ENCODE assay signal across 25 mouse cellular contexts in genomic region chr11:84393571-84393970, GRCm38 (mm10).
A peak's percentile ranks its signal among the peaks of the same experiment; 100 is the strongest.
DNase-seq lines count a peak whose midpoint lies in the region; ATAC-seq and TF ChIP-seq lines count a peak whose summit lies in the region.
"Had no signal": no experiment of that assay in that cellular context is flagged by ENCODE, and none has a peak within 500 bp of the region (broad histone marks: within the 10 kb centered on the region; RNA-seq: fewer than 3 reads in every experiment).

No protein-coding gene starts in this region.

- H3K4me3 ChIP-seq in heart, embryonic 16.5 days (ENCODE audit: low read length): no peak overlapping the region
- no peak overlapping the region for H3K4me3 ChIP-seq in hindbrain, embryonic 14.5 days (replicated peaks; ENCODE audit: low read length)
- H3K4me3 ChIP-seq in hindbrain, embryonic 11.5 days (ENCODE audit: low read depth, low read length): no peak overlapping the region
- no peak overlapping the region for H3K4me3 ChIP-seq in hindbrain, embryonic 15.5 days
- H3K4me3 ChIP-seq in intestine, postnatal 0 days (ENCODE audit: low read depth, low read length): no peak overlapping the region
- H3K4me3 ChIP-seq: embryonic facial prominence, embryonic 12.5 days; embryonic facial prominence, embryonic 15.5 days; gastrocnemius, adult 2 months; heart, embryonic 12.5 days had no signal

- WGBS in heart, embryonic 16.5 days: 36% methylated on average over 7 of the region's 7 CpGs
- 79% methylated on average over 7 of the region's 7 CpGs for WGBS in hindbrain, embryonic 14.5 days
- WGBS in hindbrain, embryonic 11.5 days: 81% methylated on average over 7 of the region's 7 CpGs
- WGBS in hindbrain, embryonic 15.5 days: 81% methylated on average over 7 of the region's 7 CpGs
- WGBS in intestine, postnatal 0 days: 41% methylated on average over 7 of the region's 7 CpGs

- DNase-seq in heart, postnatal 4 days: no peak
- DNase-seq in hindbrain, embryonic 14.5 days (ENCODE audit: low spot score): no peak
- no peak for DNase-seq in hindbrain, embryonic 11.5 days (ENCODE audit: low spot score)
- no peak for DNase-seq in spleen, postnatal 36 days (ENCODE audit: low spot score in 2 of 2)
- DNase-seq: adrenal gland, adult 8-10 months; adrenal gland, postnatal 25 days; B cell, adult 2 months; cerebellum, adult 11-12 months; cerebellum, adult 9-10 months; cerebellum, postnatal 14 days; forebrain, postnatal 0 days; gastrocnemius, adult 2 months; gastrocnemius, postnatal 14 days; kidney, adult 2 months had no signal

- no peak overlapping the region for H3K9ac ChIP-seq in heart, embryonic 16.5 days (ENCODE audit: low read length)
- 0 out of 2 replicates have a peak overlapping the region, but pooled peaks have one; percentile 16 for H3K9ac ChIP-seq in hindbrain, embryonic 14.5 days
- H3K9ac ChIP-seq in hindbrain, embryonic 11.5 days (ENCODE audit: low read depth, low read length): no peak overlapping the region
- H3K9ac ChIP-seq in hindbrain, embryonic 15.5 days: no peak overlapping the region
- H3K9ac ChIP-seq in intestine, postnatal 0 days (ENCODE audit: low read depth, low read length): no peak overlapping the region
- H3K9ac ChIP-seq: embryonic facial prominence, embryonic 12.5 days; embryonic facial prominence, embryonic 15.5 days; forebrain, postnatal 0 days; heart, embryonic 12.5 days had no signal

- no peaks in the 10 kb centered on the region; the same call in none of the 2 replicates for H3K4me1 ChIP-seq in heart, embryonic 16.5 days (ENCODE audit: control insufficient read depth, insufficient read depth, low read length)
- H3K4me1 ChIP-seq in hindbrain, embryonic 14.5 days (replicated peaks; ENCODE audit: control insufficient read depth, insufficient read depth, low read length): peaks cover 18% of the 10 kb centered on the region
- no peaks in the 10 kb centered on the region for H3K4me1 ChIP-seq in hindbrain, embryonic 11.5 days (replicated peaks; ENCODE audit: control insufficient read depth, insufficient read depth, low read length)
- peaks cover 10% of the 10 kb centered on the region for H3K4me1 ChIP-seq in hindbrain, embryonic 15.5 days (replicated peaks)
- no peaks in the 10 kb centered on the region; the same call in 1 of the 2 replicates for H3K4me1 ChIP-seq in intestine, postnatal 0 days (replicated peaks; ENCODE audit: control insufficient read depth, insufficient read depth, low read length)
- H3K4me1 ChIP-seq: embryonic facial prominence, embryonic 12.5 days; embryonic facial prominence, embryonic 15.5 days had no signal

- no peak overlapping the region for H3K27ac ChIP-seq in heart, embryonic 16.5 days (ENCODE audit: low read length)
- H3K27ac ChIP-seq in hindbrain, embryonic 14.5 days: no peak overlapping the region
- no peak overlapping the region for H3K27ac ChIP-seq in hindbrain, embryonic 11.5 days (ENCODE audit: low read depth, low read length)
- peak overlapping the region; percentile 29 for H3K27ac ChIP-seq in hindbrain, embryonic 15.5 days (replicated peaks)
- H3K27ac ChIP-seq in intestine, postnatal 0 days (ENCODE audit: low read depth, low read length): no peak overlapping the region
- H3K27ac ChIP-seq: embryonic facial prominence, embryonic 12.5 days; embryonic facial prominence, embryonic 15.5 days; gastrocnemius, adult 2 months had no signal

- no peak overlapping the region for H3K4me2 ChIP-seq in heart, embryonic 16.5 days (ENCODE audit: low read depth, low read length)
- H3K4me2 ChIP-seq in hindbrain, embryonic 14.5 days (replicated peaks): no peak overlapping the region
- H3K4me2 ChIP-seq in hindbrain, embryonic 11.5 days (replicated peaks; ENCODE audit: low read depth, low read length): no peak overlapping the region
- H3K4me2 ChIP-seq in hindbrain, embryonic 15.5 days: no peak overlapping the region
- no peak overlapping the region for H3K4me2 ChIP-seq in intestine, postnatal 0 days (replicated peaks; ENCODE audit: low read depth)
- H3K4me2 ChIP-seq: embryonic facial prominence, embryonic 12.5 days; embryonic facial prominence, embryonic 15.5 days; heart, embryonic 12.5 days had no signal

- no peaks in the 10 kb centered on the region for H3K9me3 ChIP-seq in heart, embryonic 16.5 days (replicated peaks; ENCODE audit: control insufficient read depth, low read length)
- no peaks in the 10 kb centered on the region for H3K9me3 ChIP-seq in hindbrain, embryonic 14.5 days (ENCODE audit: control insufficient read depth, low read length)
- H3K9me3 ChIP-seq in hindbrain, embryonic 11.5 days (ENCODE audit: control insufficient read depth, low read length): no peaks in the 10 kb centered on the region
- H3K9me3 ChIP-seq in hindbrain, embryonic 15.5 days: no peaks in the 10 kb centered on the region
- H3K9me3 ChIP-seq in intestine, postnatal 0 days (ENCODE audit: control insufficient read depth): no peaks in the 10 kb centered on the region
- H3K9me3 ChIP-seq: embryonic facial prominence, embryonic 12.5 days; embryonic facial prominence, embryonic 15.5 days; G1E; heart, embryonic 12.5 days had no signal

- no peaks in the 10 kb centered on the region for H3K27me3 ChIP-seq in heart, embryonic 16.5 days (ENCODE audit: control insufficient read depth, insufficient read depth, low read length)
- no peaks in the 10 kb centered on the region for H3K27me3 ChIP-seq in hindbrain, embryonic 14.5 days (ENCODE audit: control insufficient read depth, insufficient read depth, low read length)
- no peaks in the 10 kb centered on the region for H3K27me3 ChIP-seq in hindbrain, embryonic 11.5 days (ENCODE audit: control insufficient read depth, insufficient read depth, low read length)
- no peaks in the 10 kb centered on the region for H3K27me3 ChIP-seq in hindbrain, embryonic 15.5 days
- H3K27me3 ChIP-seq in intestine, postnatal 0 days (replicated peaks; ENCODE audit: control insufficient read depth, insufficient read depth, low read length): no peaks in the 10 kb centered on the region
- H3K27me3 ChIP-seq: CH12.LX; embryonic facial prominence, embryonic 12.5 days; embryonic facial prominence, embryonic 15.5 days; heart, embryonic 12.5 days; Patski had no signal

- peak; percentile 44 for TF ChIP-seq CTCF in intestine, postnatal 0 days (IDR thresholded peaks at IDR 0.05; ENCODE audit: low read depth)

- H3K36me3 ChIP-seq in heart, embryonic 16.5 days (ENCODE audit: control insufficient read depth, insufficient read depth): no peaks in the 10 kb centered on the region
- H3K36me3 ChIP-seq in hindbrain, embryonic 14.5 days (replicated peaks; ENCODE audit: control insufficient read depth, insufficient read depth): peaks cover 34% of the 10 kb centered on the region
- H3K36me3 ChIP-seq in hindbrain, embryonic 11.5 days (ENCODE audit: control insufficient read depth, insufficient read depth, low read length): 0 out of 2 replicates have a peak, but pooled peaks cover 2% of the 10 kb centered on the region
- H3K36me3 ChIP-seq in hindbrain, embryonic 15.5 days: peaks cover 12% of the 10 kb centered on the region; the same call in 1 of the 2 replicates
- peaks cover 36% of the 10 kb centered on the region; the same call in 1 of the 2 replicates for H3K36me3 ChIP-seq in intestine, postnatal 0 days (ENCODE audit: control insufficient read depth, insufficient read depth)

- 0 out of 2 replicates have a peak, but pooled peaks have one; percentile 28 for ATAC-seq in heart, embryonic 16.5 days (replicated peaks; ENCODE audit: extremely low read depth, insufficient read depth, low FRiP score)
- no peak for ATAC-seq in hindbrain, embryonic 14.5 days (ENCODE audit: low FRiP score)
- no peak for ATAC-seq in hindbrain, embryonic 11.5 days (ENCODE audit: low FRiP score)
- ATAC-seq in hindbrain, embryonic 15.5 days (ENCODE audit: low FRiP score, low read depth): no peak
- ATAC-seq in intestine, postnatal 0 days: peak; percentile 43; the same call in 1 of the 2 replicates
- ATAC-seq in activated CD4-positive, CD25-positive, alpha-beta regulatory T cell, adult 4 months: no peak
- ATAC-seq: forebrain, embryonic 14.5 days; forebrain, postnatal 0 days; Patski had no signal

Comparison
In these comparisons a context has a peak if more than half of its experiments do, and no peak if none do; other contexts are left out.
1. ATAC-seq: peak in heart, embryonic 16.5 days (single experiment) and intestine, postnatal 0 days (single experiment); none in hindbrain, embryonic 14.5 days (single experiment), hindbrain, embryonic 11.5 days (single experiment), hindbrain, embryonic 15.5 days (single experiment) and activated CD4-positive, CD25-positive, alpha-beta regulatory T cell, adult 4 months (single experiment).